Mouse (Mus musculus): ENCODE measurements at regions not wholly inside any gene's neighbourhood (a gene's known extent, or its start where the extent isn't known, plus 50 kb on each side); places are given as distances from the start of the nearest gene placed in this dataset.

GRCm38 (mm10) chr16:50516579-50516978, 74.4 kb downstream of the Ccdc54 start:
- no peaks in the 10 kb centered on the region for H3K36me3 ChIP-seq (ENCODE audit: control insufficient read depth, insufficient read depth, low read length)
- ATAC-seq (replicated peaks; ENCODE audit: insufficient number of reproducible peaks, low FRiP score, low TSS enrichment), result no peak
- WGBS (ENCODE audit: insufficient replicate concordance), result 41% methylated on average over 11 of the region's 11 CpGs
- 0 out of 2 replicates have a peak, but pooled peaks cover 3% of the 10 kb centered on the region for H3K4me1 ChIP-seq (ENCODE audit: control insufficient read depth, insufficient read depth, low read length)
- H3K27me3 ChIP-seq (ENCODE audit: control insufficient read depth, insufficient read depth, low read length), result no peaks in the 10 kb centered on the region
- peak overlapping the region; percentile 43 for H3K27ac ChIP-seq (ENCODE audit: low read depth, low read length)
- peak overlapping the region; percentile 55 for H3K4me2 ChIP-seq
- peak overlapping the region; percentile 24; the same call in 1 of the 2 replicates for H3K9ac ChIP-seq (ENCODE audit: low read depth, low read length)
- no peaks in the 10 kb centered on the region for H3K9me3 ChIP-seq (replicated peaks; ENCODE audit: control insufficient read depth, low read length)
- H3K4me3 ChIP-seq (ENCODE audit: low read depth, low read length), result no peak overlapping the region

- ATAC-seq (replicated peaks; ENCODE audit: insufficient number of reproducible peaks, low FRiP score, low TSS enrichment), result no peak
- Histone ChIP-seq H3K4me1 (ENCODE audit: control insufficient read depth, insufficient read depth, low read length) (0 out of 2 replicates have a peak, but pooled peaks cover 3% of the 10 kb centered on the region), H3K36me3 (ENCODE audit: control insufficient read depth, insufficient read depth, low read length) (no peaks in the 10 kb centered on the region), H3K9me3 (replicated peaks; ENCODE audit: control insufficient read depth, low read length) (no peaks in the 10 kb centered on the region), H3K9ac (ENCODE audit: low read depth, low read length) (no peak overlapping the region), H3K27ac (ENCODE audit: low read depth, low read length) (no peak overlapping the region), H3K4me2 (no peak overlapping the region), H3K27me3 (ENCODE audit: control insufficient read depth, insufficient read depth, low read length) (no peaks in the 10 kb centered on the region), H3K4me3 (ENCODE audit: low read depth, low read length) (no peak overlapping the region)
- WGBS (ENCODE audit: insufficient replicate concordance), result 91% methylated on average over 8 of the region's 8 CpGs
Observed at GRCm38 (mm10) chr16:50515039-50515438, 75.9 kb downstream of the Ccdc54 start.

GRCm38 (mm10) chr16:50512080-50512479, 78.9 kb downstream of the Ccdc54 start:
- 46% methylated on average over 3 of the region's 3 CpGs for WGBS (ENCODE audit: insufficient replicate concordance)
- H3K36me3 ChIP-seq (ENCODE audit: control insufficient read depth, insufficient read depth, low read length), result no peaks in the 10 kb centered on the region
- no peak for ATAC-seq (replicated peaks; ENCODE audit: insufficient number of reproducible peaks, low FRiP score, low TSS enrichment)

GRCm38 (mm10) chr16:50509529-50509895, 77.3 kb upstream of the Bbx start:
- no peaks in the 10 kb centered on the region for H3K4me1 ChIP-seq (ENCODE audit: control insufficient read depth, insufficient read depth, low read length)
- H3K4me3 ChIP-seq (ENCODE audit: low read depth, low read length), result no peak overlapping the region
- no peak overlapping the region for H3K27ac ChIP-seq (ENCODE audit: low read depth, low read length)
- no peaks in the 10 kb centered on the region for H3K9me3 ChIP-seq (replicated peaks; ENCODE audit: control insufficient read depth, low read length)
- ATAC-seq (replicated peaks; ENCODE audit: insufficient number of reproducible peaks, low FRiP score, low TSS enrichment), result no peak
- WGBS (ENCODE audit: insufficient replicate concordance), result 53% methylated on average over 4 of the region's 4 CpGs
- H3K9ac ChIP-seq (ENCODE audit: low read depth, low read length), result no peak overlapping the region
- H3K27me3 ChIP-seq (ENCODE audit: control insufficient read depth, insufficient read depth, low read length), result no peaks in the 10 kb centered on the region
- H3K36me3 ChIP-seq (ENCODE audit: control insufficient read depth, insufficient read depth, low read length), result no peaks in the 10 kb centered on the region
- H3K4me2 ChIP-seq, result no peak overlapping the region

More at GRCm38 (mm10) chr16:50512080-50512479, 78.9 kb downstream of the Ccdc54 start:
- Histone ChIP-seq H3K9ac (ENCODE audit: low read depth, low read length) (no peak overlapping the region), H3K9me3 (replicated peaks; ENCODE audit: control insufficient read depth, low read length) (no peaks in the 10 kb centered on the region), H3K27ac (ENCODE audit: low read depth, low read length) (no peak overlapping the region), H3K4me1 (ENCODE audit: control insufficient read depth, insufficient read depth, low read length) (0 out of 2 replicates have a peak, but pooled peaks cover 3% of the 10 kb centered on the region), H3K4me2 (no peak overlapping the region), H3K4me3 (ENCODE audit: low read depth, low read length) (no peak overlapping the region), H3K27me3 (ENCODE audit: control insufficient read depth, insufficient read depth, low read length) (no peaks in the 10 kb centered on the region)

GRCm38 (mm10) chr16:50508673-50509528, 76.7 kb upstream of the Bbx start:
- WGBS (ENCODE audit: insufficient replicate concordance), result 73% methylated on average over 14 of the region's 14 CpGs
- H3K9me3 ChIP-seq (replicated peaks; ENCODE audit: control insufficient read depth, low read length), result no peaks in the 10 kb centered on the region
- no peak overlapping the region for H3K4me2 ChIP-seq
- no peak overlapping the region for H3K4me3 ChIP-seq (ENCODE audit: low read depth, low read length)
- no peak for ATAC-seq (replicated peaks; ENCODE audit: insufficient number of reproducible peaks, low FRiP score, low TSS enrichment)
- H3K36me3 ChIP-seq (ENCODE audit: control insufficient read depth, insufficient read depth, low read length), result no peaks in the 10 kb centered on the region
- H3K27me3 ChIP-seq (ENCODE audit: control insufficient read depth, insufficient read depth, low read length), result no peaks in the 10 kb centered on the region
- no peak overlapping the region for H3K9ac ChIP-seq (ENCODE audit: low read depth, low read length)
- no peaks in the 10 kb centered on the region for H3K4me1 ChIP-seq (ENCODE audit: control insufficient read depth, insufficient read depth, low read length)
- no peak overlapping the region for H3K27ac ChIP-seq (ENCODE audit: low read depth, low read length)

DNA sequence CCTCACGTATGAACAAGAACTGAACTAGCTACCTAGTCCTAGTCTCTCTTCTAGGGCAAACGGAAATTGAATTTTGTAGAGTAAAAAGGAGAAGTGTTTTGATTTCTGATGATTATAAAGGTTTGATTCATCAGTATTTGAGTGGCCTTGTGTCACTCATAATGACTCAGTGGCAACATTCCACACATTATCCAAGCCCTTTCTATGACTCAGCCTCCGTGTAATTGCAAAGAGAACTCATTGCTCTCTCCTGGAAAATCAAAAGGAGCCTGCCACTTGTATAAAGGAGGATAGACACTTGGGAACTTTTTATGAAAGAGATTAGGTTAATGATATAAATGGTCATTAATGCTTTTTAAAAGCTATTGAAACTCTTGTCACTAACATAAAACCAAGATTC, 72.4 kb upstream of the Bbx start:
- 68% methylated on average over 3 of the region's 3 CpGs for WGBS (ENCODE audit: insufficient replicate concordance)
- no peak overlapping the region for H3K4me3 ChIP-seq (ENCODE audit: low read depth, low read length)
- no peaks in the 10 kb centered on the region for H3K9me3 ChIP-seq (replicated peaks; ENCODE audit: control insufficient read depth, low read length)

GRCm38 (mm10) chr16:50498909-50499308, 66.7 kb upstream of the Bbx start:
- 69% methylated on average over 7 of the region's 7 CpGs for WGBS (ENCODE audit: insufficient replicate concordance)

More for the DNA sequence above, 72.4 kb upstream of the Bbx start:
- Histone ChIP-seq H3K36me3 (ENCODE audit: control insufficient read depth, insufficient read depth, low read length) (no peaks in the 10 kb centered on the region), H3K4me1 (ENCODE audit: control insufficient read depth, insufficient read depth, low read length) (no peaks in the 10 kb centered on the region), H3K27ac (ENCODE audit: low read depth, low read length) (no peak overlapping the region), H3K4me2 (no peak overlapping the region), H3K9ac (ENCODE audit: low read depth, low read length) (no peak overlapping the region), H3K27me3 (ENCODE audit: control insufficient read depth, insufficient read depth, low read length) (no peaks in the 10 kb centered on the region)
- ATAC-seq (replicated peaks; ENCODE audit: insufficient number of reproducible peaks, low FRiP score, low TSS enrichment), result no peak

GRCm38 (mm10) chr16:50493662-50494061, 61.5 kb upstream of the Bbx start:
- no peaks in the 10 kb centered on the region for H3K9me3 ChIP-seq (replicated peaks; ENCODE audit: control insufficient read depth, low read length)
- no peaks in the 10 kb centered on the region for H3K36me3 ChIP-seq (ENCODE audit: control insufficient read depth, insufficient read depth, low read length)
- H3K9ac ChIP-seq (ENCODE audit: low read depth, low read length), result no peak overlapping the region
- no peaks in the 10 kb centered on the region for H3K27me3 ChIP-seq (ENCODE audit: control insufficient read depth, insufficient read depth, low read length)
- H3K4me3 ChIP-seq (ENCODE audit: low read depth, low read length), result no peak overlapping the region
- H3K4me1 ChIP-seq (ENCODE audit: control insufficient read depth, insufficient read depth, low read length), result no peaks in the 10 kb centered on the region
- no peak overlapping the region for H3K4me2 ChIP-seq
- H3K27ac ChIP-seq (ENCODE audit: low read depth, low read length), result no peak overlapping the region
- 82% methylated on average over 2 of the region's 2 CpGs for WGBS (ENCODE audit: insufficient replicate concordance)
- no peak for ATAC-seq (replicated peaks; ENCODE audit: insufficient number of reproducible peaks, low FRiP score, low TSS enrichment)

More at GRCm38 (mm10) chr16:50498909-50499308, 66.7 kb upstream of the Bbx start:
- Histone ChIP-seq H3K27me3 (ENCODE audit: control insufficient read depth, insufficient read depth, low read length) (no peaks in the 10 kb centered on the region), H3K9me3 (replicated peaks; ENCODE audit: control insufficient read depth, low read length) (no peaks in the 10 kb centered on the region), H3K9ac (ENCODE audit: low read depth, low read length) (no peak overlapping the region), H3K4me2 (no peak overlapping the region), H3K27ac (ENCODE audit: low read depth, low read length) (no peak overlapping the region), H3K36me3 (ENCODE audit: control insufficient read depth, insufficient read depth, low read length) (no peaks in the 10 kb centered on the region), H3K4me3 (ENCODE audit: low read depth, low read length) (no peak overlapping the region), H3K4me1 (ENCODE audit: control insufficient read depth, insufficient read depth, low read length) (no peaks in the 10 kb centered on the region)
- no peak for ATAC-seq (replicated peaks; ENCODE audit: insufficient number of reproducible peaks, low FRiP score, low TSS enrichment)

DNA sequence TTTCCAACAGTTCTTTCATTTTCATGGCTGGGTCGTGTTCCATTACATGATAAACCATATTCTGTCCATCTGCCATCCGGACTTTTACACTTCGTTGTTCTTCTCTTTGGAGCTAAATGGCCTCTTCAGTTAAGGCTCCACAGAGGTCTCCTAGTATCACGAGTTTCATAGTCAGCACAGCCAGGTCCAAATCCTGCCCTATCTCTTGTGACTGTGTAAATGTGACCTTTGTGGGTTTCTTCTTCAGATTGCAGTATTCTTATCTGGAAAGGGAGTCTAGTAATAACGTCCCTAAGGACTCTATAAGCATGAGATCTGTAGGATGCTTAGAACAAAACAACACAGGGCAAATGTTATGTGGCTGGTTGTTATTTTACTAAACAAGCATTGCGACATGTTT, 57.1 kb upstream of the Bbx start:
- no peak overlapping the region for H3K4me3 ChIP-seq (ENCODE audit: low read depth, low read length)
- no peak for ATAC-seq (replicated peaks; ENCODE audit: insufficient number of reproducible peaks, low FRiP score, low TSS enrichment)
- H3K36me3 ChIP-seq (ENCODE audit: control insufficient read depth, insufficient read depth, low read length), result no peaks in the 10 kb centered on the region
- H3K4me2 ChIP-seq, result no peak overlapping the region
- no peak overlapping the region for H3K27ac ChIP-seq (ENCODE audit: low read depth, low read length)
- no peaks in the 10 kb centered on the region for H3K4me1 ChIP-seq (ENCODE audit: control insufficient read depth, insufficient read depth, low read length)
- H3K9me3 ChIP-seq (replicated peaks; ENCODE audit: control insufficient read depth, low read length), result no peaks in the 10 kb centered on the region
- H3K27me3 ChIP-seq (ENCODE audit: control insufficient read depth, insufficient read depth, low read length), result no peaks in the 10 kb centered on the region
- WGBS (ENCODE audit: insufficient replicate concordance), result 75% methylated on average over 6 of the region's 6 CpGs
- no peak overlapping the region for H3K9ac ChIP-seq (ENCODE audit: low read depth, low read length)

All from heart, embryonic 11.5 days (tissue).